Mouse (Mus musculus) right cerebral cortex, postnatal 14 days (tissue): ENCODE data around the gene Esr2.
A peak's percentile ranks its signal among the peaks of the same experiment; 100 is the strongest.
"Not testable (repeated sequence)": the region's sequence is repeated elsewhere in the genome, so short reads cannot be mapped to it uniquely, and the experiment has no call there.

Experiments used
- DNase-seq: peaks from one replicate; pipeline ENCODE4 v3.0.0; 2022

Gene Esr2

DNA sequence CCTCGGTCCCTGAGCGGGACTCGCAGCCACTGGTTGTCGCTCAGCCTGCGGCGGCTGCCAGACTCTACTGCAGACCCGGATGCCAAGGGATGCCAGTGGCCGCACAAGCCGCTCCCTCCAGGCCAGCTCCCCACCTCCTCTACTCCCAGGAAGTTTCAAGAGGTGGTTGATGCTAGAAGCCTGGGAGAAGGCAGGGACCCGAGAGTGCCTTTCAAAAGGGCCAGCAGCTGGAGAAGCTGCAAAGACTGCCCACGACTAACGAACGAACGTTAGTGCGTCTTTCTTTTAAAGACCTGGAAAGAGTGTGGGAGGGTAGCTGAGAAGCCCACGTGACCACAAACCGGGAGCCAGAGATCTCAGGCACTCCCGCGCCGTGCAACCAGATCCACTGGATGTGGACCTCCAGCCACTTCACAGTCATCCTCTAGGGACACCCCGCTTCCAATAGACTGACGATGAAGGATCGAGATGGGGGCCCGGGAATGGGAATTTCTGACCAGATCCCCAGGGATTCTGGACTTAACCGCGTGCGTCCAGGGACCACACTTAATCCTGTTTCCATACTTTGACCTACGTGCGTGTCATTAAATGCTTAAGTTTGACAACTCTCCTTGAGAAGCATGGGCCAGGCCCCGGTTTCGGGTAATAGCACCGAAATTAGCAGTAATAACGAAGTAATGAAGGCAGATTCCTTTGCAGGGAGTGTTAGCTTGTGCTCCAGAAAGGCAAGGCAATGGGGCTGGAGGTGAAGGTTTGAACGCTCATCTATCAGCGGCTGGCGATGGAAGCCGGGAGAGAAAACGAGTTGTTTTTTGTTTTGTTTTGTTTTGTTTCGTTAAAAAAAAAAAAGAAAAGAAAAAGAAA lies at the start of gene Esr2:
Esr2 (minus strand) TSS at position 260 of the 864 bp plus-strand sequence.
- DNase-seq = no peak

DNA sequence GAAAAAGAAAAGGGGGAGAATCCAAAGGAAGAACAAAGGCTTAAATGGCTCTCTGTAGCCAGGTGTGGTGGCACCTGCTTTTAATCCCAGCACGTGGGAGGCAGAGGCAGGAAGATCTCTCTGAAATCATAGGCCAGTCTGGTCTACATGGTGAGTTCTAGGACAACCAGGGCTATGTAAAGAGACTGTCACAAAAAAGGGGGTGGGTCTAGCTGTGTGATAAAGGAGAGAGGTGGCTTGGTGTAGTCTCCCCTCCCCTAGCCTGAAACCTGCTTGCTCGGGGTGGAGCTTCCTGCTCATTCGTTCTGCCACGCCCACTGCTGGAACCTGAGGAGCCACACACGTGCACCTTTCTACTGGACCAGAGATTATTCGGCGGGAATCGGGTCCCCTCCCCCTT lies 45.0 kb upstream of the Esr2 start:
- not testable (repeated sequence) for DNase-seq

DNA sequence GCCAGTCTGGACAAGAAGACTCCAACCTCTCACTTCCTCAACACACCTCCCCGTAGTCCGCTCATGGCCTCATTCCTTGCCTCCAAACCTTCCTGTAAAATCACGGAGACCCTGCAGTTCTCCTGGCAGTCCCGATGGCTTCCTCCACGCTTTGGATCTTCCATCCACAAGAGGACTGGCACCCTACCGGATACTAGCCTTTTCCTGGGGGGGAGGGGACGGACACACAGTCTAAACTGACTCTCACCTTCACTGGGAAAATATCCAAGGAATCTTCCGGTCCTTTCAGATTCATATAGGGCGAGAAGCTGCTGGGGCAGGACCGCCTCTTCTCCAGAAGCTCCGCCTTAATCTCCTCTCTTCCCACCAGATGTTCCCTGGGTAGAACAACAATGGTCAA lies 39.7 kb upstream of the Esr2 start:
- DNase-seq = no peak

DNA sequence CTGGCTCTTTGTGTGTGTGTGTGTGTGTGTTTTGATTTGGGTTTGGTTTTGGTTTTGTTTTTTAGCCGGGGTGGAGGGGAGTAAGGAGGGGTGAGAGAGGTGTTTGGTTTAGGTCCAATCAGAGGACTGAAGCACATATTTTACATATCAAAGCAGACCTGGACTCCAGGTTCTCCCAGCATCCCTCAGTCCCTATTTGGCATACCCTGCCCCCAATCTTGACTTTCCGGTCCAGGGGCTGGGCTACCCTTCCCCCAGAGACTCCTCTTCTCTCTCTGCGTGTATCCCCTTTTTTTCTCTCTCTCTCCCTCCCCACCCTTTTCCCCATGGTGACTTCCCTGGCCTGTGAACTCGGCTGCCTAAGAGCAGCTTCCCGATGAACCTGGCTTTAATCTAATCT lies 38.1 kb upstream of the Esr2 start:
- DNase-seq = no peak

DNA sequence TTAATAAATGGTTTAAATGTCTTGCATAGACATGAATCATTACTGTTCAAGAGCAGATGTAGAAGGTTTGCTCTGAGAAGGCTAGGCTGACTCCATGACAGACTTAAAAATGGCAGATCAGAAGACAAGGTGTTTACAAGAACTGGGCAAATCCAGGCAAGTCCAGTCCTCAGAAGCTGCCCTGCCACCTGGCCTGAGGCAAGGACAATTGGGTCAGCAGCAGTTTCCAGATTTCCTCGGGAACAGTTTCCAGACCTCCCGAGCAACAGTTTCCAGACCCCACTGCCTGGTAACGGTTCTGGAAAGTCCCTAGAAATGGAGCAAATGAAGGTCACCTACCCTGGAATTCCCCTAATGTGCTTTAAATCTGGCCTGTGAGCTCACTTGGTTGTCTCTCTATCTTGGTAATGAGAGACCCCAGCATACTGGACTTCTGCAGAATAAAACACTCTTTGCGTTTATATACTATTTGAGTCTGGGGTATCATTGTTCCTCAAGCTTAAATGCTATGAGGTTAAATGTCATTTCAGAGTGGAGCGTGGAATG lies 32.4 kb upstream of the Esr2 start:
- no peak for DNase-seq

DNA sequence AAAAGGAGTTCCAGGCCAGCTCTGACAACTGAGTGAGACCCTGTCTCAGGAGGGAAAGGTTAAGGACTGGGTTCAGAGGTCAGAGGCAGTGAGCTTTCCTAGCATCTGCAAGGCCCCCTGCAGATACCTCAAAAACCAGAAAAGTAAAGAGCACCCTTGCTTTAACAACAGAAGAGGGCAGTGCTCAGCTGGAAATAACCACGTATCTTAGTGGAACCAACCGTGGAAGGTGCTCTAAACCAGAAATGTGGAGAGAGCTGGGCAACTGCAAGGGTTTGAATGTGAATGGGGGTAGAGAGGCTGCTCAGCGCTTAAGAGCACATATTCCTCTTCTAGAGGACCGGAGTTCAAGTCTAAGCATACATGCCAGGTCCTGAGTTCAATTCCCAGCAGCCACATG lies 23.3 kb upstream of the Esr2 start:
- DNase-seq = no peak

DNA sequence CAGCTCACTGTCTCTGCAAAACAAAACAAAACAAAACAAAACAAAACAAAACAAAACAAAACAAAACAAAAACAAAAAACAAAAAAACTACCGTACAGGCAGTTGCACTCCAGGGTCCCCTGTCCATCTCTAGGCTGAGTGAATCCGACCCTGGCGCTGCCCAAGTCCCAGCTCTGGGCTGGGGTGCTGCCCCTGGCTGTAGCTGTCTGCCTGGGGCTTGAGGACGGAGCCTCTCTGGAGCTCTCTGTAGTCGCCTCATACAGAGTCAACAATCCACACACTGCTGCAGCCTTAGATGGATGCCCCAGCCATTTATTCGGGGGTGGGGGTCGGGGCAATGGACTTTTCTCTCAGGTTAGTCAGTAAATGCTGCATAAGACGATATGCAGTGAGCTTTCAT lies 20.0 kb upstream of the Esr2 start:
- DNase-seq = no peak

DNA sequence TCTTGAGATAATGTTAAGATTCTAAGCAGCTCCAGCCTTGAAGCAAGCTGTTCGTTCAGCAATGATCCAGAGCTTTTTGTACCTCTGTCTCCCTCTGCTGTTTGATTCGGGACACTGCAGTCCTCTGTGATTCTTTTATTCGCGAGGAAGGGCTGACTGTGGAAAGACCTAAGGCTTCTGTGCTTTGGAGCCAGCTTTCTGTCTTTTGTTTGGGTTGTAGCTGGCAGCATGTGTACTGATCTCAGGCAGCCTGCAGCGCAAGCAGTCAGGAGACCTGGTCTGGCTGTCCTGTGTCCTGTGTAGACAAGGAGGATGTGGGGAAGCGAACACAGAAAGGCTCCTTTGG lies 19.6 kb upstream of the Esr2 start:
- peak; percentile 47 for DNase-seq

DNA sequence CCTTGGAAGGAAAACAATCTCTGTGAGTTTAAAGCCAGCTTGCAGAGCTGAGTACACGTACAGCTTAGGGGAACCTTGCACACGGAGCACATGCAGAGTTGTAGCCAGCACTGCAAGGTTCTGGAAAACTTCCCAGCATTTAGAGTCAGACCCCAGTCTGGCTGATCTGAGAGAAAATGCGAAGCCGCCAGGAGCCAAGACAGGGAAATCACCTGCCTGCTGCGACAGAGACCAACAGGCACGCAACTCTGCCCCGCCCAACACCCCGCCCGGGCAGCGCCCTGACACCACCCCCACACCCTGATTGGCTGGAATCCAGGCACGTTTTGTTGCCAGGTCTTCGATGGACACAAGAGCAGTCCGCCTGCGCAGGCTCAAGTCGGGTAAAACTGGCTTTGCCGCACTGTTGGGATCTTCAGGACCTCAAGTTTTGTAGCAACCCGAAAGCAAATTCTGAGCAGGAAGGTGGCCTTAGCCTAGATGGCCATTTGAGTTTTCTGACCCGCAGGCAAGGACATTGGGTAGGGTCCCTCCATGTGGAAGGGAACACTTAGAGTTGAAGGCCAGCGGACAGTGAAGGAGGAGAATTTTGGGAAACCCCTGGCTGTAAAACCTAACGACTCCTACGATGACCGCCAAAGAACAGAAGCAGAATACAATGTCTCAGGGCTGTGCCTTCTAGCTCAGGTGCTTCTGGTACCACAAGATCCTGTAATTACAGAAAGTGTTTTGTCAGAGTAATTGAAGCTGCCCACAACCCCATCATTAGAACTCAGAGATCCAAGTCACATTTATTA lies 19.1 kb upstream of the Esr2 start:
- DNase-seq = peak; percentile 54

DNA sequence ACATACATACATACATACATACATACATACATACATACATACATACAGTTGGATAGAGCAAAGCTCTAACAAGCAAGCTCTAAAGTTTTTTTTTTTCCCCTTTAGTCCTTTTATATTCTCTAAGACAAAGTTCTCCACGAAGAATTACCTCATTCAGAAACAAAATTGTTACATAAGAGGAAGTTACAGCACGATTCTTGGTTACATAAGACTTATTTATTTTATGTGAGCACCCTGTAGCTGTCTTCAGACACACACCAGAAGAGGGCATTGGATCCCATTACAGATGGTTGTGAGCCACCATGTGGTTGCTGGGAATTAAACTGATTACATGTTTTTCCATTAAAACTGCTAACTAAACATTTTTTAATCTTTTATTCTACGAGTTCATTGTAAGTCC lies 17.5 kb upstream of the Esr2 start:
- DNase-seq = no peak

DNA sequence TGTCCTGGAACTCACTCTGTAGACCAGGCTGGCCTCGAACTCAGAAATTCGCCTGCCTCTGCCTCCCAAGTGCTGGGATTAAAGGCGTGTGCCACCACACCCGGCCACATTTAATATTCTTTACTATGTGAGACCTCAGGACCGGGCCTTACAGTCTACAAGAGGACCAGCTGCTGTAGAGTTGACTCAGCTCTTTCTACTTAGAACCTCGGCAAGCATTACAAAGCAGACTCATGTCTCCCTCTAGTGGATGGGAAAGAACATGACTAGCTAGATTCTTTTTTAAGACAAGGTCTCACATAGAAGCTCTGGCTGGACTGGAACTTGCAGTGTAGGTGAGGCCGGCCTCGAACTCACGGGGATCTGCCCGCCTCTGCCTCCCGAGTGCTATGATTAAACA lies 13.9 kb upstream of the Esr2 start:
- DNase-seq = no peak

DNA sequence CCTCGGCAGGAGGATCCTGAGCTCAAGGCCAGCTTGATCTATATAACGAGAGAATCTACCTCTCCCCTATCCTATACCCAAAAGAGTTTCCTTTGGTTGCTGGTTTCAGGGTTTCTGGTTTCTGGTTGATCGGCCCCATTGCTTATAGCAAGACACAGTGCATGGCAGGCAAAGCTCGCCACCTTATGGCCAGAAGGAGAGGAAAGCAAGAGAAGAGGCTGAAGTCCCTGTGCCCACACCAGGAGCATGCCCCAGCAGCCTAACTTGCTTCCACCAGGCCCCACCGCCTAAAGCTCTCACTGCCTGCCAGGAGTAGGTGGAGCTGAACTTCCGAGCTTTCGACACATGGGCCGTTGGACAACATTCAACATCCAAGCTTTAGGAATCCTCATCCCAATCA lies 10.8 kb upstream of the Esr2 start:
- peak; percentile 55 for DNase-seq

DNA sequence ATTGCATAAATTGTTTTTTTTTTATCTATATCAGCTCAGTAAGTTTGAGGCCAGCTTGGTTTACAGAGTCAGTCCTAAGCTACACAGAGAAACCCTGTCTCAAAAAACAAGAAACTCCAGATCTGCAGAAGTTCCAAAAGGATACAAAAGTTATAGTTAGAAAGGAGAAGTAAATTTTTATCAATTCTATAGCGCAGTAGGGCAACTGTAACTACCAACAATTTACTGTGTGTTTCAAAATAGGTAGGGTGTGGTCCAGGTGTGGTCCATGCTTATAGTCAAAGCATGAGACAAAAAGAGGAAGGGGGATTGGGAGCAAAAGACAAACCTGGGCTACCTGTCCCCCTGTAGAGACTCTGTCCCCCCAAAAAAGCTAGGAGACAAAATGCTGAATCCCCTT lies 9.4 kb upstream of the Esr2 start:
- no peak for DNase-seq

DNA sequence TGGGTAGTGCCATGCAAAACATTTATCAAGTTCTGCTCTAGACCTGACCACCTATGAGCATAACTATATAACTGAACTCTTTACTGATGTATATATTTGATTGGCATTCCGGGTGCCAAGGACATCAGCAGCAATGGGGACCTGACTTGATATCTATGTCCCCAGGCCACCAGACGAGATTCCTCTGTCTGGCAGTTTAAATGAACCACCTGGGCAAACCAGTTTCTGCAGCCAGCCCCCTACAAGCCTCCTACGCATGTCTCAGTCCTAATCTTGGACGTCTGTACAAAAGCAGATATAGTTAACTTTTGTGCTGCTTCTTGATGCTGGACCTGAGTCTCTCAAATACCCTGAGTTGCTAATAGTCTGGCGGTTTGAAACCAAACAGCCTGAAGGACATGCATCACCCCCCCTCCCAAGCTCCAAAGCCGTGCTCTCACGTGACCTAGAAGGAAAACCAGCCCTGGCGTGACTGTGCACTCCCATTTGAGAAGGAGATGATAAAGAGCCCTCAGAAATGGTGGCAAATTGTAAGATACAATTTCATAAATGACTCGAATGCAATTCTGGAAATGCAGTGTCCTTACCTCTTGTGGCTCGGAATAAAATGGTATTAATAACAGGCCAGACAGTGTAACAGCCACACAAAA lies 8.2 kb upstream of the Esr2 start:
- no peak for DNase-seq

DNA sequence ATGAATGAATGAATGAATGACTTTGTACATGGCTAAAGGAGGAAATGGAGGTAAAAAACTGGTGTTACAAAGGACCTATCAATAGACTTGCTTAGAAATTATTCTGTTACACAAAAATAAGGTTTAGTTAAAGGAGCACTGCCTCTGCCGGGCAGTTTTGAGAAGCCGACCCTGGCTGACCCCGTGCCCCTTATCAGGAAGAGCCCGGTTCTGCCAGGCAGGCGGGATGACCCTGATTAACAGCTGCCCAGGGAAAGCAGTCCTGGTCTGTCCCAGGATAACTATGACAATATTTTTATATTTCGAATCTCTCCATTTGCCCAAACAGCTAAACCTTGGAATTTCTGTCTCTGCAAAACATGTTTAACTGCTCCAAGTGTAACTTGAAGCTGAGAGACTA lies 7.2 kb upstream of the Esr2 start:
- no peak for DNase-seq

DNA sequence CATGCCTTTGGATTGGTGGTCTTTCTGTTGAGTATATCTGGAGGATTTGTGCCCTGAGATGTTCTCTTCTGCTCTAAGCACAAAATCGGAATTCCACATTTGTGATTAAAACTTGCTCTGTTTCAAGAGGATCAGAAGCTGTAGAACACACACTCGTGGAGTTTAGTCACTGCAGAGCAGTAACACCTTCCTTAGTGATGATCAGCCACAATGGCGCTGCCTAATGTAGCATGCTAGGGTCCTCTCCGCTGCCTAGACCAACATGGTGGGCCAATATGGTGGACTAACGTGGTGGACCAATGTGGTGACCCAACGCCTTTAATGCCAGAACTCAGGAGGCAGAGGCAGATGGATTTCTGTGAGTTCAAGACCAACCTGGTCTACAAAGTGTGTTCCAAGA lies 5.8 kb upstream of the Esr2 start:
- no peak for DNase-seq

DNA sequence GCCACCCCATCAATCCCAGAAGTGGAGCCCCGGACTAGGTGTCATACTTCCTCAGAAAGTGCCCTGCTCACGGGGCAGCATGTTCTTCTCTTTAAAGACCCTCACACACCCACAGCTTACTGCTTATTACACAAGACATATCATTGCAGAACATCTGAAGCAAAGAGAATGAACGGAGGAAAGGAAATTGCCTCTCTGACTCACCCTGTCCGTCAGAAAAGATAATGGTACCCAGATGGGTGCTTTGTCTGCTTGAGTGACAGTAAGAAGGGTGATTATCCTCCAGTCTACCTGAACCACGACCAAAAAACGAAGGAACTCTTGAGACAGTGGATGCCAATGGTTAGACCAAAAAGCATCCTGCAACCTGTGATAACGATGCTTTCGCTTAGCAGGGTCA lies 4.4 kb upstream of the Esr2 start:
- no peak for DNase-seq

DNA sequence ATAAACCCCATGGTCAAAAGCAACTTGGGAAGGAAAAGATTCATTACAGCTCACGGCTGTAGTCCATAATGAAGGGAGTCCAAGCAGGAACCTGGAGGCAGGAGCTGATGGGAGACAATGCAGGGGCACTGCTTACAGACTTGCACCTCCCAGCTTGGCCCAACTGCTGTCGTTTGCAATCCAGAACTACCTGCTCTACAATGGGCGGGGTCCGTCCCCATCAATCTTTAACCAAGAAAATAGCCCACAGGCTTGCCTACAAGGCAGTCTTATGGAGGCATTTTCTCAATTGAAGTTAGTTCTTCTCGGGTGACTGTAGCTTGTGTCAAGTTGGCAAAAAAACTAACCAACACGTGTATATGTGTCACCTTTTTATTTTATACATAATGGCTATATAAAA lies 3.4 kb upstream of the Esr2 start:
- no peak for DNase-seq

DNA sequence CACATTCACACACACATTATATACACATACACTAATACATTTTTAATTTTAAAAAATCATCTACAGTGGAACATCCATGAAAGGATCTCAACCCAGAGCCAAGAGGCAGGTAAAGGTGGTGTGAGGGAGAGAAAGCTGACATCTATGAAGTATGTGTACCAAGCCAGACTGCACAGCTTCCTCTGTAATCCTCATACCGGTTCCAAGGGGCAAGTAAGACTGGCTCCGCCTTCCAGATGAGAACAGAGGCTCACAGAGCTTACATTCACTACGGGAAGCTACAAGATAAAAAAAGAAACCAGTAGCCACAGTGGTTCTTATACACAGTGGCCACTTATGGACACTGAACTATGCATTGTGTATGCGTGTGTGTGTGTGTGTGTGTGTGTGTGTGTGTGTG lies 2.5 kb upstream of the Esr2 start:
- no peak for DNase-seq

DNA sequence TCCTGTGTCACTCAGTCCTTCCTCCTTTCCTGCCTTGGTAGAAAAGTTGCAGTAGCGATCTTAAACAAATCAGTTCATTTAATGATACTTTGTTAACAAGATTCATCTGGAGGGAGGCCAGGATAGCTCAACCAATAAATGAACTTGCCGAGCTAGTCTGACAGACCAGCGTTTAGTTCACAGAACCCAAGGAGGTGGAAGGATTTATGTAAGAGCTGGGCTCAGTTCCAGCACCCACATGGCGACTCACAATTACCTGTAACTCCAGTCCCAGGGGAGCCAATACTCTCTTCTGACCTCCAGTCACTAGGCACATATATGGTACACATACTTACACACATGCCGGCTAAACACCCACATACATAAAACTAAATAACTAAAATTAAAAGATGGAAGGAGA lies 2.0 kb upstream of the Esr2 start:
- no peak for DNase-seq

DNA sequence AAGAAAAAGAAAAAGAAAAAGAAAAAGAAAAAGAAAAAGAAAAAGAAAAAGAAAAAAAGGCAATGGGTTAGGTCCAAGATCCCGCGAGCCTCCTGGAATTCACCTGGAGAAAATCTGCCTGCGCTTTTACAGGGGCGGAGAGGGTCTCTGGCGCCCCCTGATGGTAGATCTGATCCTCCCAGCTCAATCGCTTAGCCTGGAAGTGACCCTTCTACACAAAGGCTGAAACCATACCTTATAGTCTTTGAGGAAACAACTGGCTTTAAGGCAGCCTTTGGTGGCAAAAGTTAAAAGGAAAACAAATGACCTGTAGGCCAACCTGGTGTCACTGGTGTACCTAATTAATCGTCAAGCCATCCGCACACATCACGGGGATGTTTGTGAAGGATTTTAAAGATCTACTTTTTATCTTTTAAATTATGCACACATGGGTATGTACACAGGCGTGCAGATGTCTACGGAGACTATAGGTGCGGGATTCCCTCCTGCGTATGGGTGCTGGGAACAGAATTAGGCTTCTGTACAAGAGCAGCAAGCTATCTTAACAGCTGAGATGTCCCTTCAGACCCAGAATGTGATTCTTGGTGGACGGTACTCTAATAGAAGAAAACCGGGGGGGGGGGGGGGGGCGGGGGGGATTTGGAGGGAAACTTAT lies 932 bp upstream of the Esr2 start:
- DNase-seq = peak; percentile 68

DNA sequence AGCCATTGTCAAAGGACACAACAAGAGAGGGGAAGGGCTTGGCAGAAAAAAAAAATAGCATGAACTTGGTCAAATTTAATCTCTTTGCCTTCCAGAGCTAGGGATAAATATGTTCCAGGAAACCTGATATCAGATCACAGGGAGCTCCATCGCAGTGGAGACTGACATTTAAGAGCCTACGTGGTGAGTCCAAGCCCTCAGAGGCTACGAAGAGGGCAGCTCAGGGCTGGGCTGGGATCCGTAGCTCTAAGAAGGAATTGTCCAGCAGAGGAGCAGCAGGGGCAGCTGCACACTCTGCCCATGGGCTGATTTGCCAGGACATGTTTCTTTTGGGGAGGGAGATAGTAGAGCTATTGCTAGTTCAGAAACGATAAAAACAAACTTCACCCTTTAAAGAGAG lies 11.4 kb downstream of the Esr2 start:
- no peak for DNase-seq

DNA sequence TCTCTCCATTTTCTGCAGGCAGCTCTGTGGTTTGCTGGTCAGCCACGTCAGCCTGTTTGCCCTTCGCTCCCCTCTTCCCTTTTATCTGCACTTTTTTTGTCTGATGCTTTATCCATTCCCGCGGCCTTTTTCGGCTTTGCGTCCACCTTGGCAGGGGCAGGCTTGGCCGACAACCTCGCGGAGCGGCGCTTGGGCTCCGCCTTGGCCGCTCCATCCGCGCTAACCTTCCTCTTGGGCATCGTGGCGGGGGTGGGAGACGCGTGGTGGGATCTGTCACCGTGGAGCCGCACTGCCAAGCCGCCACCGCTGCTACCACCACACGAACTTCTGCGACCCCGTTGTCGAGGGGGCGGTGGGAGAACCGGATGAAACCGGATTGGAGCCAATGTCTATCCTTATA lies 24.7 kb downstream of the Esr2 start:
- not testable (repeated sequence) for DNase-seq
